9 mouse cellular contexts compared by ENCODE assay signal in genomic region chr5:82966180-82966579, GRCm38 (mm10).
A peak's percentile ranks its signal among the peaks of the same experiment; 100 is the strongest.
DNase-seq lines count a peak whose midpoint lies in the region; ATAC-seq lines count a peak whose summit lies in the region.
"Had no signal": no experiment of that assay in that cellular context is flagged by ENCODE, and none has a peak within 500 bp of the region (broad histone marks: within the 10 kb centered on the region; RNA-seq: fewer than 3 reads in every experiment).

No protein-coding gene starts in this region.

- no peak overlapping the region for H3K4me2 ChIP-seq in forebrain, embryonic 16.5 days (ENCODE audit: low read length)
- no peak overlapping the region for H3K4me2 ChIP-seq in midbrain, embryonic 14.5 days (ENCODE audit: low read length)
- H3K4me2 ChIP-seq: heart, embryonic 13.5 days had no signal

- H3K4me1 ChIP-seq in forebrain, embryonic 16.5 days (replicated peaks; ENCODE audit: control insufficient read depth, insufficient read depth, low read length): no peaks in the 10 kb centered on the region; the same call in 1 of the 2 replicates
- H3K4me1 ChIP-seq in midbrain, embryonic 14.5 days (ENCODE audit: control insufficient read depth, insufficient read depth, low read length): 0 out of 2 replicates have a peak, but pooled peaks cover 5% of the 10 kb centered on the region
- H3K4me1 ChIP-seq: heart, embryonic 13.5 days had no signal

- peak; percentile 97 for ATAC-seq in forebrain, embryonic 16.5 days
- ATAC-seq in midbrain, embryonic 14.5 days (ENCODE audit: low FRiP score, low TSS enrichment): peak; percentile 83
- ATAC-seq in granulocyte monocyte progenitor cell, adult 5-6 weeks (replicated peaks; ENCODE audit: poor library complexity, severe bottlenecking): no peak

- no peaks in the 10 kb centered on the region for H3K9me3 ChIP-seq in forebrain, embryonic 16.5 days (ENCODE audit: control insufficient read depth, low read length)
- no peaks in the 10 kb centered on the region for H3K9me3 ChIP-seq in midbrain, embryonic 14.5 days (ENCODE audit: control insufficient read depth, low read length)
- H3K9me3 ChIP-seq: heart, embryonic 13.5 days had no signal

- no peak overlapping the region for H3K4me3 ChIP-seq in forebrain, embryonic 16.5 days (replicated peaks; ENCODE audit: low read length)
- H3K4me3 ChIP-seq in midbrain, embryonic 14.5 days (replicated peaks; ENCODE audit: low read depth, low read length): no peak overlapping the region
- H3K4me3 ChIP-seq: heart, embryonic 13.5 days had no signal

- 17% methylated on average over 5 of the region's 5 CpGs for WGBS in forebrain, embryonic 16.5 days
- 16% methylated on average over 5 of the region's 5 CpGs for WGBS in midbrain, embryonic 14.5 days

- H3K27me3 ChIP-seq in forebrain, embryonic 16.5 days (replicated peaks; ENCODE audit: control insufficient read depth, insufficient read depth, low read length): no peaks in the 10 kb centered on the region
- no peaks in the 10 kb centered on the region for H3K27me3 ChIP-seq in midbrain, embryonic 14.5 days (ENCODE audit: control insufficient read depth, insufficient read depth, low read length)
- H3K27me3 ChIP-seq: heart, embryonic 13.5 days had no signal

- no peaks in the 10 kb centered on the region for H3K36me3 ChIP-seq in forebrain, embryonic 16.5 days (ENCODE audit: control insufficient read depth, insufficient read depth)
- no peaks in the 10 kb centered on the region for H3K36me3 ChIP-seq in midbrain, embryonic 14.5 days (ENCODE audit: control insufficient read depth, insufficient read depth, low read length)
- H3K36me3 ChIP-seq: heart, embryonic 13.5 days had no signal

- peak; percentile 16 for DNase-seq in adrenal gland, adult 2 months
- no peak for DNase-seq in adrenal gland, postnatal 4 days (ENCODE audit: low spot score in 2 of 2)
- peak; percentile 97 for DNase-seq in brain, adult 2 months (ENCODE audit: low read depth, low spot score)
- peak; percentile 32 for DNase-seq in layer of hippocampus, adult 9-10 months (ENCODE audit: low spot score)
- DNase-seq in midbrain, embryonic 14.5 days: peak; percentile 66
- DNase-seq in kidney, adult 9 months: no peak

- H3K27ac ChIP-seq in forebrain, embryonic 16.5 days (ENCODE audit: low read length): no peak overlapping the region
- H3K27ac ChIP-seq in midbrain, embryonic 14.5 days (replicated peaks; ENCODE audit: low read depth, low read length): peak overlapping the region; percentile 27
- H3K27ac ChIP-seq: heart, embryonic 13.5 days had no signal

- H3K9ac ChIP-seq in forebrain, embryonic 16.5 days (replicated peaks; ENCODE audit: low read depth, low read length): no peak overlapping the region
- H3K9ac ChIP-seq in midbrain, embryonic 14.5 days (replicated peaks; ENCODE audit: low read length): no peak overlapping the region
- H3K9ac ChIP-seq: heart, embryonic 13.5 days had no signal

Comparison
In these comparisons a context has a peak if more than half of its experiments do, and no peak if none do; other contexts are left out.
1. DNase-seq: peak in adrenal gland, adult 2 months (single experiment), brain, adult 2 months (single experiment), layer of hippocampus, adult 9-10 months (single experiment) and midbrain, embryonic 14.5 days (single experiment); none in adrenal gland, postnatal 4 days (0 of 2) and kidney, adult 9 months (single experiment).